Mouse (Mus musculus) urinary bladder, adult 2 months (tissue): ENCODE results near the gene Spire2. TPM values are rescaled to one million over a fixed set of nuclear protein-coding genes. Genes with fewer than 3 reads are reported as not detected.

Source experiments
- DNase-seq: peaks from one replicate; pipeline ENCODE4 v3.0.0; 2022; ENCODE audit warnings: low spot score
- polyA plus RNA-seq: library from polyadenylated mRNA; depleted of rRNA; stranded (reverse); fragments of >200 nt; gene quantifications from 2 replicates; pipeline ENCODE4 v1.2.3, GENCODE M21; 2012; rRNA removed

Spire2 gene
- polyA plus RNA-seq, 1 experiment = 4.8 TPM

GRCm38 (mm10) chr8:123416944-123417555, 84.5 kb downstream of the Spire2 start:
- no peak for DNase-seq

Other genes with a start within 250 kb of the Spire2 start
- gene Rpl13, start 230.4 kb upstream of the Spire2 start, polyA plus RNA-seq = 2,261 and 2,538 TPM in 2 replicates
- 4.7 and 4.9 TPM in 2 replicates for gene Cpne7, start 215.3 kb upstream of the Spire2 start, polyA plus RNA-seq
- 8.9 and 10.6 TPM in 2 replicates for gene Sult5a1, start 174.4 kb upstream of the Spire2 start, polyA plus RNA-seq
- 56.5 and 73.2 TPM in 2 replicates for gene Dpep1, start 146.5 kb upstream of the Spire2 start, polyA plus RNA-seq
- gene Chmp1a, start 120.0 kb upstream of the Spire2 start, polyA plus RNA-seq = 109 and 119 TPM in 2 replicates
- 2.8 and 4.2 TPM in 2 replicates for gene Spata33, start 119.9 kb upstream of the Spire2 start, polyA plus RNA-seq
- 70.3 and 77.0 TPM in 2 replicates for gene Cdk10, start 107.9 kb upstream of the Spire2 start, polyA plus RNA-seq
- 4.3 and 4.8 TPM in 2 replicates for gene Spata2l, start 96.5 kb upstream of the Spire2 start, polyA plus RNA-seq
- 20.6 and 21.3 TPM in 2 replicates for gene Zfp276, start 78.5 kb upstream of the Spire2 start, polyA plus RNA-seq
- 30.2 and 36.2 TPM in 2 replicates for gene Vps9d1, start 78.4 kb upstream of the Spire2 start, polyA plus RNA-seq
- gene Fanca, start 14.1 kb upstream of the Spire2 start, polyA plus RNA-seq = 8.9 and 15.8 TPM in 2 replicates
- 193 TPM in 2 replicates for gene Tcf25, start 41.0 kb downstream of the Spire2 start, polyA plus RNA-seq
- gene Mc1r, start 74.4 kb downstream of the Spire2 start, polyA plus RNA-seq = not detected in 2 replicates
- gene Tubb3, start 78.7 kb downstream of the Spire2 start, polyA plus RNA-seq = 3.6 and 3.7 TPM in 2 replicates
- 28.7 and 32.1 TPM in 2 replicates for gene Def8, start 90.8 kb downstream of the Spire2 start, polyA plus RNA-seq
- gene Afg3l1, start 145.2 kb downstream of the Spire2 start, polyA plus RNA-seq = 22.3 and 23.5 TPM in 2 replicates
- 1.0 and 1.1 TPM in 2 replicates for gene Dbndd1, start 182.8 kb downstream of the Spire2 start, polyA plus RNA-seq
- 19.0 and 20.0 TPM in 2 replicates for gene Gas8, start 186.1 kb downstream of the Spire2 start, polyA plus RNA-seq